Mouse (Mus musculus) limb, embryonic 10.5 days (tissue): Measurements from ENCODE around the gene Crat. TPM values are rescaled to one million over a fixed set of nuclear protein-coding genes. Genes with fewer than 3 reads are reported as not detected.

Source experiments
- DNase-seq: peaks from one replicate; pipeline ENCODE4 v3.0.0-alpha.2; 2017; ENCODE audit warnings: low spot score
- H3K27ac ChIP-seq: fragments of 300-500 bp; sonication (generic); 2 replicates; pipeline ENCODE4 v1.5.1; 2016; ENCODE audit warnings: mild to moderate bottlenecking
- H3K27me3 ChIP-seq: fragments of 300-500 bp; sonication (generic); 2 replicates; pipeline ENCODE4 v1.6.1; 2016; ENCODE audit warnings: low read depth, mild to moderate bottlenecking; ENCODE audit not compliant: poor library complexity, severe bottlenecking
- H3K36me3 ChIP-seq: fragments of 300-500 bp; sonication (generic); 2 replicates; pipeline ENCODE4 v1.6.1; 2016; ENCODE audit warnings: mild to moderate bottlenecking, moderate library complexity
- H3K4me1 ChIP-seq: fragments of 300-500 bp; sonication (generic); 2 replicates; pipeline ENCODE4 v1.6.1; 2016
- H3K4me3 ChIP-seq: fragments of 300-500 bp; sonication (generic); 2 replicates; pipeline ENCODE4 v1.5.1; 2016; ENCODE audit warnings: mild to moderate bottlenecking, moderate library complexity
- H3K9me3 ChIP-seq: fragments of 300-500 bp; sonication (generic); replicated peaks from 2 replicates; pipeline ENCODE4 v1.6.1; 2016; ENCODE audit warnings: mild to moderate bottlenecking
- WGBS: fragments of 180-500 bp; shearing (Covaris S2); methylation state at CpG from one replicate; pipeline ENCODE4 v1.1.7; 2016; 5-methylcytosine and 5-hydroxymethylcytosine counted together
- microRNA-seq: library from miRNA; unstranded; fragments of <30 nt; microRNA quantifications from one replicate; pipeline ENCODE4, GENCODE M21; 2017
- polyA plus RNA-seq: library from polyadenylated mRNA; unstranded; fragments of >200 nt; fragmentation: Nextera tagmentation; extraction: Ambion mirVana; gene quantifications from 2 replicates; pipeline ENCODE4 v1.2.1, GENCODE M21; 2016

Crat gene
- polyA plus RNA-seq, 1 experiment from 2014 or later = 22.9 TPM

DNA sequence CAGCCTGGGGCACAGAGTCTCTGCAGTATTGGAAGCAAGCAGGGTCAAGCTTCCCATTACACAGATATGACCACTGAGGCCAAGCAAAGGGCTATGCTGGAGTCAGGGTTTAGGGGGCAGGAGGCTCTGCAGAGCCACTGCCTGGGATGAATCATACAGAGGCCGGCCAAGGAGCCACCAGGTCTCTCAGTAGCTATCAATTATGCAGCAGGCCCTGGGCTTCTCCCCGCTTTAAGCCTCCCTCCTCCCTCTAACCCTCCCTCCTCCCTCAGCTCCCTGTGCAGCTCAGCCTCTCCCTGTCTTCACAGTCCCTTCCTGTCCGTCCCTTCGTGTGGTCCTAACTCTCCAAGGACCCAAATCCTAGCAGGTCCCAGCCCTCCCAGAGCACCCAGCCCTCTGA is 59.3 kb downstream of the Crat start:
- Histone ChIP-seq H3K4me1 (peaks cover 33% of the 10 kb centered on the region), H3K36me3 (peaks cover 27% of the 10 kb centered on the region), H3K9me3 (no peaks in the 10 kb centered on the region), H3K4me3 (no peak overlapping the region), H3K27me3 (no peaks in the 10 kb centered on the region), H3K27ac (no peak overlapping the region)
- DNase-seq = no peak
- 43% methylated on average over 4 of the region's 4 CpGs for WGBS

DNA sequence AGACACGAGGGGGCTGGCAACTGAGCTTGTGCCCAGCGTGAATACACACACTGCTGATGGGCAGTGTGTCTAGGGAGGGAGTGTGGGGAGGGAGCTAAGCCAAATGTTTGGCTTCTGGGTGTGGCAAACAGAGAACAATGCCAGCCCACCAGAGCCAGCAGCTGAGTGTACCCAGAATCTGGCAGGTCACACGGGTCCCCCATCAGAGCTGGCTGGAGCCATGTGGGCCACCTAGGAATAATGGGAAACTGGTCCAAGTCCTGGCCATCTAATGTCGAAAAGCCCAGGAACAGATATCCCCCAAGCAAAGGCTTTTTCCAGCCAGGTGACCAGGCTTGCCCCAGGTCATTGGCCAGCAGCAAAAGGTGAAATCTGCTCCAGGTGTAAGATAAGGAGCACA is 59.8 kb downstream of the Crat start:
- 78% methylated on average over 4 of the region's 4 CpGs for WGBS
- Histone ChIP-seq H3K4me3 (no peak overlapping the region), H3K9me3 (no peaks in the 10 kb centered on the region), H3K36me3 (peaks cover 27% of the 10 kb centered on the region), H3K27me3 (no peaks in the 10 kb centered on the region), H3K27ac (no peak overlapping the region), H3K4me1 (peaks cover 33% of the 10 kb centered on the region)
- no peak for DNase-seq

DNA sequence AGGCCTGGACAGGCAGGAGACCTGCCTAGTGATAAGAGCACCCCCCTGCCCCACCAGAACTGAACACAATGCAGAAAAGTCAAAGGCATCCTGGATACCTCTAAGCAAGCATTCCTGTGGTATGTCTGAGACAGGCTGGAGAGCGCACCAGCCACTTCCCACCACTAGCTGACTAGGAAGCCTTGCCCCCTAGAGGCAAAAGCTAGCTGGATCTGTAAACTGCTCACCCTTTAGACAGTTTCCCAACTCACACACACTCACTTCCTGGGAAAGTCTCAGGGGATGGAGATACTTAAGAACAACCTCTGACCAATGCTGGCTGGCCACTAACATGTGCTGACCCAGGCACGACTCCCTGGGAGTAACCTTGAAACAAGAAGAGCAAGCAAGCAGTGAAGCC is 64.5 kb downstream of the Crat start:
- H3K36me3 ChIP-seq = peaks cover 73% of the 10 kb centered on the region
- H3K4me1 ChIP-seq = no peaks in the 10 kb centered on the region
- H3K27ac ChIP-seq = no peak overlapping the region
- no peak for DNase-seq
- 82% methylated on average over 2 of the region's 2 CpGs for WGBS
- no peaks in the 10 kb centered on the region for H3K9me3 ChIP-seq
- no peaks in the 10 kb centered on the region for H3K27me3 ChIP-seq
- H3K4me3 ChIP-seq = no peak overlapping the region

Small RNAs within 50 kb of the gene (microRNA-seq; reads per million reads assigned to microRNA genes)
- not detected for gene Gm47292

Other genes starting within 250 kb of the Crat start
- gene Endog, start 244.3 kb downstream of the Crat start, polyA plus RNA-seq = 15.2 and 19.5 TPM in 2 replicates
- gene Spout1, start 237.4 kb downstream of the Crat start, polyA plus RNA-seq = 104 and 107 TPM in 2 replicates
- 7.5 and 8.4 TPM in 2 replicates for gene Kyat1, start 210.0 kb downstream of the Crat start, polyA plus RNA-seq
- gene Lrrc8a, start 178.1 kb downstream of the Crat start, polyA plus RNA-seq = 44.4 and 46.0 TPM in 2 replicates
- gene Gm28035, start 175.2 kb downstream of the Crat start, polyA plus RNA-seq = 0.04 and 0.08 TPM in 2 replicates
- 1.4 and 3.3 TPM in 2 replicates for gene Phyhd1, start 149.6 kb downstream of the Crat start, polyA plus RNA-seq
- not detected in 2 replicates for gene Gm28038, start 134.8 kb downstream of the Crat start, polyA plus RNA-seq
- gene Dolk, start 129.5 kb downstream of the Crat start, polyA plus RNA-seq = 26.8 and 27.5 TPM in 2 replicates
- 74.4 and 77.1 TPM in 2 replicates for gene Nup188, start 129.4 kb downstream of the Crat start, polyA plus RNA-seq
- 76.5 and 90.3 TPM in 2 replicates for gene Sh3glb2, start 56.5 kb downstream of the Crat start, polyA plus RNA-seq
- 30.8 and 33.3 TPM in 2 replicates for gene Miga2, start 51.6 kb downstream of the Crat start, polyA plus RNA-seq
- 37.6 and 45.4 TPM in 2 replicates for gene Dolpp1, start 23.6 kb downstream of the Crat start, polyA plus RNA-seq
- gene Ptpa, start 226 bp upstream of the Crat start, polyA plus RNA-seq = 172 and 177 TPM in 2 replicates
- 2.2 and 2.9 TPM in 2 replicates for gene Ier5l, start 58.4 kb upstream of the Crat start, polyA plus RNA-seq
- gene Cstad, start 179.2 kb upstream of the Crat start, polyA plus RNA-seq = 0.55 and 0.95 TPM in 2 replicates